Mouse (Mus musculus) liver, embryonic 15.5 days (tissue): ENCODE measurements around the gene Plpp2. TPM values are rescaled to one million over a fixed set of nuclear protein-coding genes. Genes with fewer than 3 reads are reported as not detected.

Experiments
- ATAC-seq: fragments of 200-750 bp; cut with Nextera tagmentation; 2 replicates; pipeline ENCODE4 v1.8.0; 2017; ENCODE audit warnings: moderate number of reproducible peaks, mild to moderate bottlenecking, moderate library complexity; ENCODE audit not compliant: insufficient read depth
- H3K27ac ChIP-seq: fragments of 300-500 bp; sonication (generic); replicated peaks from 2 replicates; pipeline ENCODE4 v1.5.1; 2015; ENCODE audit warnings: mild to moderate bottlenecking, inconsistent platforms
- H3K27me3 ChIP-seq: fragments of 300-500 bp; sonication (generic); 2 replicates; pipeline ENCODE4 v1.6.1; 2015; ENCODE audit warnings: mild to moderate bottlenecking, inconsistent platforms
- H3K36me3 ChIP-seq: fragments of 300-500 bp; sonication (generic); replicated peaks from 2 replicates; pipeline ENCODE4 v1.6.1; 2015; ENCODE audit warnings: moderate library complexity, mild to moderate bottlenecking, inconsistent platforms
- H3K4me1 ChIP-seq: fragments of 300-500 bp; sonication (generic); replicated peaks from 2 replicates; pipeline ENCODE4 v1.6.1; 2015; ENCODE audit warnings: inconsistent platforms
- H3K4me2 ChIP-seq: fragments of 300-500 bp; sonication (generic); 2 replicates; pipeline ENCODE4 v1.6.1; 2015; ENCODE audit warnings: moderate library complexity, mild to moderate bottlenecking, inconsistent platforms
- H3K4me3 ChIP-seq: fragments of 300-500 bp; sonication (generic); replicated peaks from 2 replicates; pipeline ENCODE4 v1.5.1; 2015; ENCODE audit warnings: mild to moderate bottlenecking, inconsistent platforms
- H3K9ac ChIP-seq: fragments of 300-500 bp; sonication (generic); 2 replicates; pipeline ENCODE4 v1.6.1; 2015; ENCODE audit warnings: moderate library complexity, mild to moderate bottlenecking, inconsistent platforms
- H3K9me3 ChIP-seq: fragments of 300-500 bp; sonication (generic); replicated peaks from 2 replicates; pipeline ENCODE4 v1.6.1; 2016; ENCODE audit warnings: inconsistent platforms
- WGBS: fragments of 180-500 bp; shearing (Covaris S2); methylation state at CpG from one replicate; pipeline ENCODE4 v1.1.7; 2015; ENCODE audit warnings: mixed read lengths; ENCODE audit not compliant: insufficient replicate concordance; 5-methylcytosine and 5-hydroxymethylcytosine counted together
- polyA plus RNA-seq: library from polyadenylated mRNA; unstranded; fragments of >200 nt; fragmentation: Nextera tagmentation; extraction: Ambion mirVana; gene quantifications from 2 replicates; pipeline ENCODE4 v1.2.1, GENCODE M21; 2015

Plpp2 gene
- polyA plus RNA-seq, 1 experiment from 2014 or later: 21.5 TPM

DNA sequence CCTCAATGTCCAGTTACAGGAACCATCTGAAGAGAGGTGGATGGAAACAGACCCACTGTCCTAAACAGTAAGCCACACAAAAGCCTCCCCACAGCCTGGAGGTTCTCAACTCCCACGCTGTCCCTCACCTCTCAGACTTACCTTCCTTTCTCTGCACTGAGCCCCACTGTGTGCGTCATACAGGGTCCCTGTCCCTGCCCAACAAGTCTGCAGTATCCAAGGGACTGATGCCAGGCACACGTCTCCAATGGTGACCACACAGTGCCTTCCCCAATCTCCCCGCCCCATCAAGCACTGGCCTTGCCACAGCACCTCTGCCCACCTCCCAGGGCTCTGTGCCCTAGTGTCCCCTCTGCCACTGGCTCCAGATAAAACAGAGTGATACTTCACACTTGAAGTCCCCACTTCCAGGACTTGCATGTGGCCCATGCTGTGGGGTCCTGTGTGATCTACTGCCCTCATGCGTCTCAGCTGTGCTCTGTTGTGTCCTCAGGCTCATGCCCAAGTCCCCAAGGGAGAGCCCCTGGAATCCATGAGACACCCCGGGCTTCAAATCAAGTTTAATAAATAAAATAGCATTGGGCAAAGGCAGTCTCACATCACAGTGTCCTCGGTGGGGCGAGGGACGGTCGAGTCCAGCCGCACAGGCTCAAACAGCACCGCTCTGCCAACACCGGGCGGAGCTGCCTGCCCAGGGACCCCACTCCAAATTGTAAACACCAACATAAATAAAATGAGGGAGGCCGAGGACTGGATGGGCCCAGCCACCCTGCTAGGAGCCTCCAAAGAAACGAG lies 6.3 kb upstream of the Plpp2 start:
- Histone ChIP-seq H3K36me3 (peaks cover 39% of the 10 kb centered on the region), H3K27ac (no peak overlapping the region)

DNA sequence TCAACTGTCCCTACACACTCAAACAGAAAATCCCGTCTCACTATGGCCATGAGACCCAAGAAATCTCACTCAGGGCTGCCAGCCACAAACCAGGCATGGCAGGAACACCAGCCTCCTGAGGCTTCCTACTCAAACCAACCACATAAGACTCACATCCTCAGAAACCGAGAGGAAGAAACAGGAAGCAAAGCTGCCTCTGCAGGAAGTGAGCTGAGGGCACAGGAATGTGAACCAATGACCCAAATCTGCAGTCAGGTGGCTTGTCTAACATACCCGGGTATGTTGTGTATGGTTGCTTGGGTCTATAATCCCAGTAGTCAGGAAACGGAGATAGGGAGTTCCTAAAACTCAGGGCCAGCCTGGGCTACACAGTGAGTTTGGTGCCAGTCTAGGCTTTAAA lies 5.3 kb upstream of the Plpp2 start:
- no peak overlapping the region for H3K4me3 ChIP-seq

More for the DNA sequence above, 6.3 kb upstream of the Plpp2 start:
- Histone ChIP-seq H3K4me3 (no peak overlapping the region), H3K4me1 (0 out of 2 replicates have a peak, but pooled peaks cover 7% of the 10 kb centered on the region), H3K27me3 (peaks cover 8% of the 10 kb centered on the region; the same call in 1 of the 2 replicates), H3K4me2 (no peak overlapping the region), H3K9me3 (no peaks in the 10 kb centered on the region), H3K9ac (no peak overlapping the region)
- ATAC-seq: no peak
- 75% methylated on average over 16 of the region's 16 CpGs for WGBS

DNA sequence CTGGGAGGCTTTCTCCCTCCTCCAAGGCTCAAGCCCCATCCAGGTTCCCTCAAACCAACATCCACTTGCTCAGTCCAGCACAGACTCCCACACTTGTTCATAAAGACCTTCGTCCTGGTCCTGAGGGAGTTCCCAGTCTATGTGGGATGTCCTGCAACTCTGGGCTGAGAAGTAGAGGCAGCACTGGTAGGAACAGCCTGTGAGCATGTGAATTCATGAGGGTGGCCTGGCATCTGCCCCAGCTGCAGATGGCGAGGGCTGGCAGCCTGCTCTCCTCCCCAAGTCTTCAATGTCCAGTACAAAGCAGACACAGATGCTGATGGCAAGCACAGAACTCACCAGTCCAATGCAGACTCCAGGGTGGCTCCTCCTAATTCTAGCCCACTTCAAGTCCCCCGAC lies 4.7 kb upstream of the Plpp2 start:
- Histone ChIP-seq H3K4me1 (peaks cover 10% of the 10 kb centered on the region), H3K9ac (no peak overlapping the region), H3K27me3 (peaks cover 12% of the 10 kb centered on the region; the same call in 1 of the 2 replicates), H3K4me3 (no peak overlapping the region), H3K9me3 (no peaks in the 10 kb centered on the region), H3K4me2 (no peak overlapping the region), H3K36me3 (peaks cover 25% of the 10 kb centered on the region), H3K27ac (no peak overlapping the region)
- 67% methylated on average over 3 of the region's 3 CpGs for WGBS
- ATAC-seq: no peak

More for the DNA sequence above, 5.3 kb upstream of the Plpp2 start:
- Histone ChIP-seq H3K4me1 (peaks cover 4% of the 10 kb centered on the region), H3K4me2 (no peak overlapping the region), H3K27me3 (peaks cover 12% of the 10 kb centered on the region; the same call in 1 of the 2 replicates), H3K9me3 (no peaks in the 10 kb centered on the region), H3K9ac (no peak overlapping the region), H3K36me3 (peaks cover 29% of the 10 kb centered on the region), H3K27ac (no peak overlapping the region)
- WGBS: 24% methylated on average over 4 of the region's 4 CpGs
- no peak for ATAC-seq

DNA sequence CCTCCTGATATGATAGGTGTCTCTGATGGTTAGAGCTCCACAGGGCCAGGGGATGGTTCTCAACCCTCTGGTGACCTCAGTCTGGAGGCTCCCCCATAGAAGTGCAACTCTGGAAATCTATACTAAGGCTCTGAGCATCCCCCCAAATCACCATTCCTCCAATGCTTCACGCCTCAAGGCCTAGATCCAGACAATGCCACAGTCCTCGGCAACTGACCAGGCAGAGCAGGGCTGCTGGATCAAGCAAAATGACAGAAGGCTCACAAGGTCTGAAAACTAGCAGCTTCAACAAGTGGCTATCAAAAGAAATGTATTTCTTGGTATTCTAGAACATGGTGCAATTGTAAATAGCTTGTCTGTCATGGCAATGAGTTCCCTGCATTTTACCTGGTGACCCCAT lies 4.2 kb upstream of the Plpp2 start:
- Histone ChIP-seq H3K4me3 (no peak overlapping the region), H3K27ac (no peak overlapping the region), H3K9me3 (no peaks in the 10 kb centered on the region), H3K9ac (no peak overlapping the region), H3K4me2 (no peak overlapping the region), H3K27me3 (peaks cover 12% of the 10 kb centered on the region; the same call in 1 of the 2 replicates), H3K4me1 (peaks cover 15% of the 10 kb centered on the region), H3K36me3 (peaks cover 25% of the 10 kb centered on the region)
- no peak for ATAC-seq
- 59% methylated on average over 2 of the region's 2 CpGs for WGBS

DNA sequence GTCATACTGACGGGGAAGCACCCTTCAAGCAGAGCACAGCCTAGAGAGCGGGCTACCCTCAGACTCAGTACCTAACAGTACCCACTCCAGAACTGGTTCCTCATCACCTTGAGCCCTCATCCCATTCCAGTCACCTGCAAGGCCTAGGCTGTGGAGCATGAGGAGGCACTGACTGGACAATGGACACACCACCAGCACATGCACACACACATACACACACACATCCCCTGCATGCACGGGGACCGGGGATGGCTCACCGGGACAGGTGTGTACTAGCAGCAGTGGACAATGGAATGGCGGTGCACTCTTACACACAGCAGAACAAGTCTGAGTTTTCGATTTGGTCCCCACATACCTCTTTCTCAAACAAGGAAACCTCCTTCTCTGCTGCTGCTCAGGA lies 3.7 kb upstream of the Plpp2 start:
- no peak overlapping the region for H3K27ac ChIP-seq
- H3K4me1 ChIP-seq: peaks cover 16% of the 10 kb centered on the region
- H3K9ac ChIP-seq: no peak overlapping the region
- ATAC-seq: no peak
- H3K4me2 ChIP-seq: no peak overlapping the region
- H3K4me3 ChIP-seq: no peak overlapping the region
- peaks cover 12% of the 10 kb centered on the region; the same call in 1 of the 2 replicates for H3K27me3 ChIP-seq
- peaks cover 24% of the 10 kb centered on the region for H3K36me3 ChIP-seq
- H3K9me3 ChIP-seq: no peaks in the 10 kb centered on the region
- WGBS: 72% methylated on average over 7 of the region's 7 CpGs

DNA sequence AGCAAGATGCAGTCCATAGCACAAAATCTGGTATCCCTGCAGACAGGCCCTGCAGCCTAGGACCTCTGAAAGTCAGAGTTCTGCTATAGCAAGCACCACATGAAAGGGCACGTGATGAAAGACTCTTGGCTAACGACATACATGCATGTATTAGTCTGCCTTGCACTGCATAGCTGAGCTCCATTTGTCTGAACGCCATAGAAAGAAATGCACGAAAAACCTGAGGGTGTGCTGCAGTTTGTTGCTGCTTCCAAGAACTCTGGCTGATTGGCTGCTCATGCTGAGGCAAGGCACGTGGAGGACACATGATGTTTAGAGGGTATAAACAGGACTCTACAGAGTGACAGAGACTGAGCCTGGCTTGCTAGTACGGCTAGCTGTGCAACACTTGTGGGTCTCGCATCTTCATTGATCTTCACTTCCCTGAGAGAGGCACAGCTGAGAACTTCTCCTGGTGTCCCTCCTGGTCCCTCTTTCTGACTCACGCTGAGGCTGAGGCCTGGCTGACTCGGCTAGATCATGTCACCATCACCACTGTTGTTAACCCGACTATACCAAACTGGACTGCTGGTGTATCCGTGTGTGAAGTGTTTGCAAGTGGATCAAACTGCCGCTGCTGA lies 3.0 kb upstream of the Plpp2 start:
- Histone ChIP-seq H3K36me3 (peaks cover 17% of the 10 kb centered on the region), H3K9me3 (no peaks in the 10 kb centered on the region), H3K9ac (no peak overlapping the region), H3K27ac (no peak overlapping the region), H3K27me3 (peaks cover 12% of the 10 kb centered on the region; the same call in 1 of the 2 replicates), H3K4me2 (no peak overlapping the region), H3K4me1 (peaks cover 16% of the 10 kb centered on the region), H3K4me3 (no peak overlapping the region)
- no peak for ATAC-seq
- WGBS: 66% methylated on average over 12 of the region's 12 CpGs

DNA sequence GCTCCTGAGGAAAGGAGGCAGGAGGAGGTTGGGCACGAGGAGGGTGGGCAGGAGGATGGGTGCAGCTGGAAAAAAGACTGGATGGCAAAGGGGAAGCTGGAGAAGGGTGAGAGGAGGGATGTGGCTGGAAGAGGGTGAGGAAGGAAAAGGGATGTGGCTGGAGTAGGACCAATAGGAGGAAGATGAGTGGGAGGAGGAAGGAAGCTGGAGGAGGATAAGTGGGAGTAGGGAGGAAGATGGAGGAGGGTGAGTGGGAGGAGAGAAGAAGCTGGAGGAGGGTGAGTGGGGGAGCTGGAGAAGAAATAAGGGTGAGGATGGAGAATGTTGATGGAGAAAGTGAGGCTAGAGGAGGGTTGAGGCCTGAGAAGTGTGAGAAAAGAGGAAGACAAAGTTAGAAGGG lies 1.8 kb upstream of the Plpp2 start:
- H3K4me1 ChIP-seq: peaks cover 16% of the 10 kb centered on the region
- H3K4me2 ChIP-seq: no peak overlapping the region
- 37% methylated on average over 1 of the region's 1 CpGs for WGBS
- no peak overlapping the region for H3K27ac ChIP-seq
- peaks cover 12% of the 10 kb centered on the region; the same call in 1 of the 2 replicates for H3K27me3 ChIP-seq
- no peak overlapping the region for H3K9ac ChIP-seq
- ATAC-seq: no peak
- H3K4me3 ChIP-seq: no peak overlapping the region
- H3K36me3 ChIP-seq: peaks cover 5% of the 10 kb centered on the region; the same call in 1 of the 2 replicates
- no peaks in the 10 kb centered on the region for H3K9me3 ChIP-seq

DNA sequence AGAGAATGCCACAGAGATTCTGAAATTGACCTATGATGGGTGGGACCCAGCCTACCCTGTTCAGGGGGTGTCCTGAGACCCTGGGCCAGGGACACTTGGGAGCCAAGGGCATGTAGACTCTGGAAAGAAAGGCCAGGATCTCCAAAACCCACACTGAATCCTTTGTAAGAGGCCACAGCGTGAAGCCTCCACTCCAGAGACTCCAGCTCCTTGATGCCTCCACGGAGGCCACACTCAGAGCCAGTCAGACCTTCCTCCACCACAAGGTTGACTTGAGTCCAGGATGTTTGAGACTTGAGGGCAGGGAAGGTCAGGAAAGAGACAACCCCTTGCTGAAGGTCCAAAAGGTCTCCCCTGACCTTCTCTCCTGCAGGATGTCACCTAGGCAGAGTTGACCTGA lies 830 bp upstream of the Plpp2 start:
- Histone ChIP-seq H3K27ac (no peak overlapping the region), H3K4me1 (peaks cover 16% of the 10 kb centered on the region), H3K9ac (no peak overlapping the region), H3K9me3 (no peaks in the 10 kb centered on the region), H3K27me3 (peaks cover 12% of the 10 kb centered on the region; the same call in 1 of the 2 replicates), H3K4me2 (0 out of 2 replicates have a peak overlapping the region, but pooled peaks have one; percentile 87), H3K4me3 (no peak overlapping the region), H3K36me3 (no peaks in the 10 kb centered on the region)
- 72% methylated on average over 2 of the region's 2 CpGs for WGBS
- no peak for ATAC-seq

DNA sequence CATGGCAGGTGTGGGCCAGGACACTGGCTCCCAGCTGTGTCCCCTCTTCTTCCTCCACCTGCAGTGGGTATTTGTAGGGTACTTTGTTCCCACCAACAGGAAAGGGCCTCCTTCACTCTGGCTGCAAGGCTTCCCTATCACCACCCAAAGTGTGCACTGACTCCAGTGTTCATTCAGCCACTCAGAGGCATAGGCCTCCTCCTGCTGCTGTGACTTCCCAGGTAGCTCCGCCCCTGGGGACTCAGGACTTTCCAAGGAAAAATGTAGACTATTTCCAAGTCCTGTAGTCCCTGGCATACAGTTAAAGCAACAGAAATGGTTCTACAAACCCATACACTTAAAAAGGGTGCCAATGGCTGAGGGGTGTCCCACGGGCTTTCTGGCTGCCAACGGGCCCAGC lies 918 bp downstream of the Plpp2 start:
- H3K27me3 ChIP-seq: peaks cover 12% of the 10 kb centered on the region; the same call in 1 of the 2 replicates
- no peaks in the 10 kb centered on the region for H3K9me3 ChIP-seq
- peak overlapping the region; percentile 64 for H3K4me3 ChIP-seq
- no peaks in the 10 kb centered on the region for H3K36me3 ChIP-seq
- ATAC-seq: no peak
- peak overlapping the region; percentile 87 for H3K4me2 ChIP-seq
- H3K9ac ChIP-seq: no peak overlapping the region
- H3K4me1 ChIP-seq: peaks cover 16% of the 10 kb centered on the region
- 30% methylated on average over 3 of the region's 3 CpGs for WGBS
- no peak overlapping the region for H3K27ac ChIP-seq

DNA sequence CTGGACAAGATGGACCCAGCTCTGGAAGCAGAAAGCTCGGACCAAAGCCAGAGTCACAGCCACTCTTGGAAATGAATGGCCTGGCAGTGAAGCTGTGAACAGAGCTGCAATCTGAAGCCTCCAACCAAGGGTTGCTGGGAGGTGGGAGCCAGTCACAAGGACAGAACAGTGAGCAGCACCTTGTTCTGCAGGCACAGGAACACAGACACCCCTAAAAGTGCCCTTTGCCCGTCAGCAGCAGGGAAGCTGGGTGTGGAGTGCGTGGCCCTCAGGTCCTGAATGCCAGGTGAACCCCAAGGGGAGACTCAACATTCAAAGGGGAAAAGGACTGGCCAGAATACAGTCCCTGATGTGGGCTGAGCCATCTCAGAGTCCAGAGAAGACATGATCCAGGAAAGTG lies 2.0 kb downstream of the Plpp2 start:
- H3K9ac ChIP-seq: no peak overlapping the region
- peaks cover 12% of the 10 kb centered on the region; the same call in 1 of the 2 replicates for H3K27me3 ChIP-seq
- WGBS: 62% methylated on average over 3 of the region's 3 CpGs
- H3K4me1 ChIP-seq: peaks cover 16% of the 10 kb centered on the region
- no peak overlapping the region for H3K4me3 ChIP-seq
- 0 out of 2 replicates have a peak, but pooled peaks cover 3% of the 10 kb centered on the region for H3K36me3 ChIP-seq
- H3K9me3 ChIP-seq: no peaks in the 10 kb centered on the region
- H3K4me2 ChIP-seq: no peak overlapping the region
- ATAC-seq: no peak
- no peak overlapping the region for H3K27ac ChIP-seq

DNA sequence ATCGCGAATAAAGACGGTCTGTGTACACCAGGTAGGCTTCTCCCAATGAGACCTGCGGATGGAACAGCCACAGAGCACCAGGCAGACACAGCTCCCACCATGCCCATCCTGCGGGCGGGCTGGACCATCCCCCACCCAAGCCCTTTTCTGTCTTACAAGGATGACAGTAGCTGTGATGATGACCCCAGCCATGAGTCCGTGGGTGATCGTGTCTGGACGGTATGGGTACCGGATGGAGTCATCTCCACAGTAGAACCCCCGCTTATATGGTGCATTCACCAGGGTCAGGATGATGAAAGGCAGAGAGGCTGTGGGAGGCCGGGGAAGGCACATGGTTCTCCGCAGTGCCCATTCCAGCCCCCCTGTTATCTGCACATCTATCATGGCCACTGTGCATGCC lies 2.9 kb downstream of the Plpp2 start:
- WGBS: 79% methylated on average over 13 of the region's 13 CpGs
- Histone ChIP-seq H3K27ac (no peak overlapping the region), H3K9me3 (no peaks in the 10 kb centered on the region), H3K4me2 (no peak overlapping the region), H3K9ac (no peak overlapping the region), H3K27me3 (peaks cover 7% of the 10 kb centered on the region; the same call in 1 of the 2 replicates), H3K4me3 (no peak overlapping the region), H3K4me1 (peaks cover 16% of the 10 kb centered on the region), H3K36me3 (0 out of 2 replicates have a peak, but pooled peaks cover 3% of the 10 kb centered on the region)
- no peak for ATAC-seq
